Mouse (Mus musculus): ENCODE results near the gene Bicd2. TPM values are rescaled to one million over a fixed set of nuclear protein-coding genes. Genes with fewer than 3 reads are reported as not detected.

The Bicd2 gene
- polyA plus RNA-seq, 2 experiments, result 30.5 to 30.8 TPM

- peaks cover 20% of the 10 kb centered on the region for H3K4me1 ChIP-seq (ENCODE audit: control insufficient read depth, insufficient read depth, low read length)
- no peak overlapping the region for H3K9ac ChIP-seq (ENCODE audit: low read depth, low read length, severe bottlenecking)
- H3K9me3 ChIP-seq (ENCODE audit: control insufficient read depth, low read length), result no peaks in the 10 kb centered on the region
- no peak overlapping the region for H3K4me2 ChIP-seq (replicated peaks; ENCODE audit: low read depth, low read length, severe bottlenecking)
- ATAC-seq (ENCODE audit: low FRiP score, low read depth) (no peak), DNase-seq (ENCODE audit: low spot score) (peak; percentile 27)
- H3K36me3 ChIP-seq (ENCODE audit: control insufficient read depth, insufficient read depth, low read length), result no peaks in the 10 kb centered on the region
- no peak overlapping the region for H3K27ac ChIP-seq (replicated peaks; ENCODE audit: low read depth, low read length)
- 79% methylated on average over 7 of the region's 7 CpGs for WGBS
- H3K4me3 ChIP-seq (replicated peaks; ENCODE audit: low read length), result no peak overlapping the region
- H3K27me3 ChIP-seq (ENCODE audit: control insufficient read depth, insufficient read depth, low read length), result no peaks in the 10 kb centered on the region
- TF ChIP-seq POLR2A (IDR thresholded peaks at IDR 0.05; ENCODE audit: borderline replicate concordance, extremely low read depth, insufficient read depth, insufficient read length), result no peak
These were observed 2.4 kb upstream of the Bicd2 start for GRCm38 (mm10) chr13:49338893-49339546.

- Histone ChIP-seq H3K27me3 (ENCODE audit: control insufficient read depth, insufficient read depth, low read length) (no peaks in the 10 kb centered on the region), H3K36me3 (ENCODE audit: control insufficient read depth, insufficient read depth, low read length) (no peaks in the 10 kb centered on the region), H3K9me3 (ENCODE audit: control insufficient read depth, low read length) (no peaks in the 10 kb centered on the region), H3K4me1 (ENCODE audit: control insufficient read depth, insufficient read depth, low read length) (peaks cover 28% of the 10 kb centered on the region), H3K4me3 (replicated peaks; ENCODE audit: low read length) (peak overlapping the region; percentile 93), H3K9ac (ENCODE audit: low read depth, low read length, severe bottlenecking) (peak overlapping the region; percentile 93), H3K27ac (replicated peaks; ENCODE audit: low read depth, low read length) (peak overlapping the region; percentile 71), H3K4me2 (replicated peaks; ENCODE audit: low read depth, low read length, severe bottlenecking) (peak overlapping the region; percentile 88)
- ATAC-seq (ENCODE audit: low FRiP score, low read depth), result no peak
- no peak for DNase-seq (ENCODE audit: low spot score)
- no peak for TF ChIP-seq POLR2A (IDR thresholded peaks at IDR 0.05; ENCODE audit: borderline replicate concordance, extremely low read depth, insufficient read depth, insufficient read length)
- WGBS, result 7% methylated on average over 25 of the region's 25 CpGs
These were observed 692 bp downstream of the Bicd2 start for GRCm38 (mm10) chr13:49341831-49342722.

GRCm38 (mm10) chr13:49342723-49343100, 1.3 kb downstream of the Bicd2 start:
- no peak overlapping the region for H3K27ac ChIP-seq (replicated peaks; ENCODE audit: low read depth, low read length)
- peak overlapping the region; percentile 93 for H3K4me3 ChIP-seq (replicated peaks; ENCODE audit: low read length)
- no peaks in the 10 kb centered on the region for H3K27me3 ChIP-seq (ENCODE audit: control insufficient read depth, insufficient read depth, low read length)
- no peaks in the 10 kb centered on the region for H3K36me3 ChIP-seq (ENCODE audit: control insufficient read depth, insufficient read depth, low read length)
- no peak for TF ChIP-seq POLR2A (IDR thresholded peaks at IDR 0.05; ENCODE audit: borderline replicate concordance, extremely low read depth, insufficient read depth, insufficient read length)
- peaks cover 28% of the 10 kb centered on the region for H3K4me1 ChIP-seq (ENCODE audit: control insufficient read depth, insufficient read depth, low read length)
- H3K9ac ChIP-seq (ENCODE audit: low read depth, low read length, severe bottlenecking), result peak overlapping the region; percentile 93
- peak overlapping the region; percentile 88 for H3K4me2 ChIP-seq (replicated peaks; ENCODE audit: low read depth, low read length, severe bottlenecking)
- DNase-seq (ENCODE audit: low spot score) (no peak), ATAC-seq (ENCODE audit: low FRiP score, low read depth) (no peak)
- H3K9me3 ChIP-seq (ENCODE audit: control insufficient read depth, low read length), result no peaks in the 10 kb centered on the region

GRCm38 (mm10) chr13:49344567-49344966, 3.2 kb downstream of the Bicd2 start:
- Histone ChIP-seq H3K27me3 (ENCODE audit: control insufficient read depth, insufficient read depth, low read length) (no peaks in the 10 kb centered on the region), H3K36me3 (ENCODE audit: control insufficient read depth, insufficient read depth, low read length) (no peaks in the 10 kb centered on the region), H3K9ac (ENCODE audit: low read depth, low read length, severe bottlenecking) (peak overlapping the region; percentile 21; the same call in 1 of the 2 replicates), H3K4me1 (ENCODE audit: control insufficient read depth, insufficient read depth, low read length) (peaks cover 28% of the 10 kb centered on the region), H3K9me3 (ENCODE audit: control insufficient read depth, low read length) (no peaks in the 10 kb centered on the region), H3K4me2 (replicated peaks; ENCODE audit: low read depth, low read length, severe bottlenecking) (no peak overlapping the region), H3K4me3 (replicated peaks; ENCODE audit: low read length) (no peak overlapping the region), H3K27ac (replicated peaks; ENCODE audit: low read depth, low read length) (no peak overlapping the region)
- ATAC-seq (ENCODE audit: low FRiP score, low read depth) (no peak), DNase-seq (ENCODE audit: low spot score) (no peak)
- TF ChIP-seq POLR2A (IDR thresholded peaks at IDR 0.05; ENCODE audit: borderline replicate concordance, extremely low read depth, insufficient read depth, insufficient read length), result no peak
- WGBS, result 88% methylated on average over 8 of the region's 8 CpGs

- Histone ChIP-seq H3K27ac (replicated peaks; ENCODE audit: low read depth, low read length) (no peak overlapping the region), H3K9me3 (ENCODE audit: control insufficient read depth, low read length) (no peaks in the 10 kb centered on the region), H3K4me1 (ENCODE audit: control insufficient read depth, insufficient read depth, low read length) (peaks cover 26% of the 10 kb centered on the region), H3K9ac (ENCODE audit: low read depth, low read length, severe bottlenecking) (no peak overlapping the region), H3K4me2 (replicated peaks; ENCODE audit: low read depth, low read length, severe bottlenecking) (no peak overlapping the region), H3K27me3 (ENCODE audit: control insufficient read depth, insufficient read depth, low read length) (no peaks in the 10 kb centered on the region), H3K4me3 (replicated peaks; ENCODE audit: low read length) (no peak overlapping the region), H3K36me3 (ENCODE audit: control insufficient read depth, insufficient read depth, low read length) (no peaks in the 10 kb centered on the region)
- no peak for TF ChIP-seq POLR2A (IDR thresholded peaks at IDR 0.05; ENCODE audit: borderline replicate concordance, extremely low read depth, insufficient read depth, insufficient read length)
- 66% methylated on average over 2 of the region's 2 CpGs for WGBS
- ATAC-seq (ENCODE audit: low FRiP score, low read depth) (no peak), DNase-seq (ENCODE audit: low spot score) (peak; percentile 48)
These were observed 4.1 kb downstream of the Bicd2 start for GRCm38 (mm10) chr13:49345476-49345875.

Measured in limb, embryonic 14.5 days (tissue).